ENCODE assay signal across 23 mouse cellular contexts in the genomic region with DNA sequence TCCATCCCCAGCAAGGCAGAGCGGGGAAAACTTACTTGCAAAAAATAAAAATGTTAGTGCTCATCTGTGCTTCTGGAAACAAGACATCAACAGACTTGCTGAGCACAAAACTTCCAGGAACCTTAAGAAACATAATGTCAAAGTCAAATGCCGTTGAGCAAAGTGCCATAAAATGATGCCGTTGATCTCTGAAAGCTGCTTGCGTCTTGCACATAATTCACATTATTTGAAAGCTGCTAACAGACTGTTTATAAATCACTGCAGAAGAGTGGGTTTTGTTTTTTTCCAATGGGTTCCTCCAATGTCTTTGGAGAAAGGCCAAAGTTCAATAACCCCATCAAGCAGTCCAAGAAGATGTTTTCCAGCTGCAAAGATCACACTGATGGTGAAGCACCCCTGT. TPM values are rescaled to one million over a fixed set of nuclear protein-coding genes. Genes with fewer than 3 reads are reported as not detected.
"Had no signal": no experiment of that assay in that cellular context is flagged by ENCODE, and none has a peak within 500 bp of the region (broad histone marks: within the 10 kb centered on the region; RNA-seq: fewer than 3 reads in every experiment).

No protein-coding gene starts in this region.

- H3K4me3 ChIP-seq: intestine, embryonic 15.5 days; layer of hippocampus, adult 2 months; limb, embryonic 10.5 days; limb, embryonic 13.5 days; liver, embryonic 12.5 days; liver, embryonic 15.5 days; midbrain, embryonic 10.5 days; midbrain, embryonic 13.5 days; myocyte; neural tube, embryonic 13.5 days had no signal

- H3K27ac ChIP-seq: intestine, embryonic 15.5 days; layer of hippocampus, adult 2 months; limb, embryonic 10.5 days; limb, embryonic 13.5 days; liver, embryonic 12.5 days; liver, embryonic 15.5 days; midbrain, embryonic 10.5 days; midbrain, embryonic 13.5 days; neural tube, embryonic 13.5 days had no signal

- DNase-seq: kidney, adult 11 months; kidney, adult 8-10 months; kidney, postnatal 25 days; layer of hippocampus, adult 9-11 months; liver; retina, postnatal 1 day; right cerebral cortex, postnatal 25 days; thymus, adult 2 months; thymus, postnatal 14 days; thymus, postnatal 4 days had no signal

- ATAC-seq: intestine, embryonic 15.5 days; liver, embryonic 12.5 days; midbrain, embryonic 13.5 days; midbrain, embryonic 16.5 days had no signal

- H3K9ac ChIP-seq: intestine, embryonic 15.5 days; limb, embryonic 13.5 days; liver, embryonic 12.5 days; liver, embryonic 15.5 days; midbrain, embryonic 13.5 days; neural tube, embryonic 13.5 days had no signal

- H3K4me1 ChIP-seq: intestine, embryonic 15.5 days; limb, embryonic 10.5 days; limb, embryonic 13.5 days; liver, embryonic 12.5 days; liver, embryonic 15.5 days; midbrain, embryonic 10.5 days; midbrain, embryonic 13.5 days; neural tube, embryonic 13.5 days had no signal

- H3K9me3 ChIP-seq: intestine, embryonic 15.5 days; limb, embryonic 10.5 days; limb, embryonic 13.5 days; liver, embryonic 12.5 days; liver, embryonic 15.5 days; midbrain, embryonic 10.5 days; midbrain, embryonic 13.5 days; neural tube, embryonic 13.5 days had no signal

- H3K27me3 ChIP-seq: intestine, embryonic 15.5 days; limb, embryonic 13.5 days; liver, embryonic 12.5 days; liver, embryonic 15.5 days; midbrain, embryonic 13.5 days had no signal

- H3K36me3 ChIP-seq: intestine, embryonic 15.5 days; limb, embryonic 10.5 days; limb, embryonic 13.5 days; liver, embryonic 12.5 days; liver, embryonic 15.5 days; midbrain, embryonic 10.5 days; midbrain, embryonic 13.5 days; neural tube, embryonic 13.5 days had no signal

- H3K4me2 ChIP-seq: intestine, embryonic 15.5 days; limb, embryonic 13.5 days; liver, embryonic 12.5 days; liver, embryonic 15.5 days; midbrain, embryonic 13.5 days; neural tube, embryonic 13.5 days had no signal

RNA-seq across cellular contexts. Expression of a gene that starts 37.9 kb away (rescaled TPM):
- total RNA-seq: monocyte, adult 5-6 weeks; neutrophil, adult 5-6 weeks had no signal
